Mouse (Mus musculus) liver, embryonic 14.5 days (tissue): ENCODE data around the gene Mcat. TPM values are rescaled to one million over a fixed set of nuclear protein-coding genes. Genes with fewer than 3 reads are reported as not detected.

Source experiments
- ATAC-seq: fragments of 200-750 bp; cut with Nextera tagmentation; 2 replicates; pipeline ENCODE4 v1.8.0; 2017; ENCODE audit warnings: moderate number of reproducible peaks, mild to moderate bottlenecking, moderate library complexity; ENCODE audit not compliant: insufficient read depth
- DNase-seq, 3 experiments: peaks; one replicate each; pipeline ENCODE4 v3.0.0-alpha.2; 2012 to 2013; ENCODE audit warnings: low read depth in 3 of 3, low spot score in 3 of 3
- H3K27ac ChIP-seq: fragments of 300-500 bp; sonication (generic); 2 replicates; pipeline ENCODE4 v1.5.1; 2014; ENCODE audit warnings: moderate library complexity, mild to moderate bottlenecking, control low read depth, inconsistent platforms
- H3K27me3 ChIP-seq: fragments of 300-500 bp; sonication (generic); 2 replicates; pipeline ENCODE4 v1.6.1; 2014; ENCODE audit warnings: mild to moderate bottlenecking, low read length, moderate library complexity; ENCODE audit not compliant: control insufficient read depth, insufficient read depth
- H3K36me3 ChIP-seq: fragments of 300-500 bp; sonication (generic); replicated peaks from 2 replicates; pipeline ENCODE4 v1.6.1; 2014; ENCODE audit warnings: low read depth; ENCODE audit not compliant: control insufficient read depth, insufficient read depth
- H3K4me1 ChIP-seq, 2 experiments: fragments of 200-500 bp in 1 of 2; fragments of 300-500 bp in 1 of 2; sonication (generic) in 1 of 2; replicated peaks; 2 replicates each; pipeline ENCODE4 v1.6.1; 2012 to 2014; ENCODE audit warnings: antibody characterized with exemption in 1 of 2, inconsistent platforms in 1 of 2, low read length in 1 of 2; ENCODE audit not compliant: control insufficient read depth in 2 of 2, insufficient read depth in 2 of 2
- H3K4me2 ChIP-seq: fragments of 300-500 bp; sonication (generic); 2 replicates; pipeline ENCODE4 v1.6.1; 2014; ENCODE audit warnings: low read depth, mild to moderate bottlenecking, control low read depth, moderate library complexity
- H3K4me3 ChIP-seq, 2 experiments: fragments of 200-500 bp in 1 of 2; fragments of 300-500 bp in 1 of 2; sonication (generic) in 1 of 2; 2 replicates each; pipeline ENCODE4 v1.5.1; 2012 to 2014; ENCODE audit warnings: low read depth in 2 of 2, low read length in 2 of 2, mild to moderate bottlenecking in 2 of 2, control low read depth in 1 of 2, inconsistent platforms in 1 of 2, moderate library complexity in 1 of 2; ENCODE audit not compliant: insufficient read depth in 1 of 2
- H3K9ac ChIP-seq: fragments of 300-500 bp; sonication (generic); replicated peaks from 2 replicates; pipeline ENCODE4 v1.6.1; 2014; ENCODE audit warnings: mild to moderate bottlenecking, control low read depth, moderate library complexity
- H3K9me3 ChIP-seq: fragments of 300-500 bp; sonication (generic); 2 replicates; pipeline ENCODE4 v1.6.1; 2016; ENCODE audit warnings: low read length, mixed read lengths; ENCODE audit not compliant: control insufficient read depth
- CTCF ChIP-seq: IDR thresholded peaks from 2 replicates; pipeline ENCODE4 v1.5.1; 2016; ENCODE audit warnings: antibody characterized with exemption, low read depth, control low read depth
- EP300 ChIP-seq: IDR thresholded peaks from 2 replicates; pipeline ENCODE4 v1.6.1; 2016; ENCODE audit warnings: antibody characterized with exemption, low read depth
- WGBS: fragments of 180-500 bp; shearing (Covaris S2); extraction: QIAGEN DNeasy Blood & Tissue Kit; methylation state at CpG from one replicate; pipeline ENCODE4 v1.1.7; 2014; ENCODE audit not compliant: insufficient replicate concordance; 5-methylcytosine and 5-hydroxymethylcytosine counted together
- polyA plus RNA-seq, 2 experiments: library from polyadenylated mRNA; depleted of rRNA in 1 of 2; stranded (reverse) in 1 of 2; unstranded in 1 of 2; fragments of >200 nt; fragmentation: Nextera tagmentation in 1 of 2; extraction: Ambion mirVana in 1 of 2; gene quantifications; 2 replicates each; pipeline versions ENCODE4 v1.2.1 to v1.2.3; 2012 to 2014

The Mcat gene
- polyA plus RNA-seq, 2 experiments, result 9.8 to 15.5 TPM

DNA sequence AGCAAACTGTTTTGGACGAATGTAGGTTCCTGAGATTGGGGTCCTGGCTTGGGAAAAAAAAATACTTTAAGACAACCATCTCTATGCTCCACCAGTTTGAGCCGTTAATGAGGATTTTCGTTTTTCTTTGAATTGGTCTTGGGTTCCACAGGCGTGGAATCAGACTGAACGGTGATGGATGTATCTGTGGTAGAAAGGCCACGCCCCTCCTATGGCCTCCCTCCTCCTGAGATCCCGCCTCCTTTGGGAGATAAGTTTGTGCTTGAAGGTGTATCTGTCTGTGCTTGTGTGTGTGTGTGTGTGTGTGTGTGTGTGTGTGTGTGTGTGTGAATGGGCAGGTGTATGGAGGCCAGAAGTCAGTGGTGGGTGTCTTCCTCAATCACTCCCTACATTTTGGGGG, 31.0 kb downstream of the Mcat start:
- DNase-seq, result no peak
- no peak for ATAC-seq
- no peak overlapping the region for H3K4me2 ChIP-seq
- peaks cover 28% of the 10 kb centered on the region for H3K27me3 ChIP-seq
- no peaks in the 10 kb centered on the region for H3K4me1 ChIP-seq
- no peak overlapping the region for H3K9ac ChIP-seq
- TF ChIP-seq CTCF, result no peak
- no peak for TF ChIP-seq EP300
- H3K27ac ChIP-seq, result no peak overlapping the region
- WGBS, result 55% methylated on average over 7 of the region's 7 CpGs
- no peaks in the 10 kb centered on the region for H3K36me3 ChIP-seq
- H3K9me3 ChIP-seq, result no peaks in the 10 kb centered on the region
- no peak overlapping the region for H3K4me3 ChIP-seq

DNA sequence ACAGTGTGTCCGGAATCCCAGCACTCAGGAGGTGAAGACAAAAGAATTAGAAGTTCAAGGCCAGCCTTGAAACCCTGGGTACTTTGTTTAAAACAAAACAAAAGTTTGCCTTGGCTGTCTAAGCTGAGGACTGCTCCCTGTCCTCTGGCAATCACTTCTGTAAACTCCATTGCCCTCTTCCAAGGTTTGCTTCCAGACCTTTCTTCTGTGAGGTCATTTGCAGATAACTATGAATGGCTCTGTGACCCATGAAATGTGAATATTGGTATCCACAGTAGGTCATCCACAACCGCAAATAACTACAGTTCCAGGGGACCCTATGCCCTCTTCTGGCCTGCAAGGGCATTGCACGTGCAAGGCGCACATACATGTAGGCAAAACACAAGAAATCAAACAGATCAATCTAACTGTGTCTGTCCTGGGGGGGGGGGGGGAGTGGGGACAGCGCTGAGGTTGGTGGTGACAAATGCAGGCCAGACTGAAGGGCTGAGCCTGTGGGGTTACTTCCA, 31.6 kb downstream of the Mcat start:
- 61% methylated on average over 5 of the region's 5 CpGs for WGBS
- ATAC-seq (no peak), DNase-seq (no peak)
- H3K4me1 ChIP-seq, result no peaks in the 10 kb centered on the region
- H3K27ac ChIP-seq, result no peak overlapping the region
- no peaks in the 10 kb centered on the region for H3K9me3 ChIP-seq
- H3K9ac ChIP-seq, result no peak overlapping the region
- no peak for TF ChIP-seq EP300
- TF ChIP-seq CTCF, result peak; percentile 74
- no peaks in the 10 kb centered on the region for H3K36me3 ChIP-seq
- H3K4me3 ChIP-seq, result no peak overlapping the region
- peaks cover 34% of the 10 kb centered on the region for H3K27me3 ChIP-seq
- H3K4me2 ChIP-seq, result no peak overlapping the region

DNA sequence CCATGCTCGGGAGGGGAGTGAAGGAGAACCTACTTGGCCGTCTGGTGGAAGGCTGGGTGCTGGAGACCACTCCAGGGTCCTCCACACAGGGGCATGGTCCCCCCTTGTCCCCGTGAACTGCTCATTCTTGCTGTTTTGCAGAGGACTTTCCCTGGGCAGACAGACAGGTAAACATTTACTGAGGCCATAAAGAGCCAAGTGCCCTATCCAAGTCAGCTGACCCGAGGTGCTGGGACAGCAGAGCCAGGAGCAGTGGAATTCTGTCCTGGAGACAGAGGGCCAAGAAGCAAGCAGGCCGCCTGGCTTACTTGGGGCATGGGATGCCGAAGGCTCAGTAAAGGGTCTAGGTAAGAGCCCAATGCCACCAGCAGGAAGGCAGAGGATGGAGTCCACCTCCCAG, 32.9 kb downstream of the Mcat start:
- H3K27ac ChIP-seq, result no peak overlapping the region
- WGBS, result 40% methylated on average over 6 of the region's 6 CpGs
- ATAC-seq, result no peak
- no peak overlapping the region for H3K9ac ChIP-seq
- no peaks in the 10 kb centered on the region for H3K36me3 ChIP-seq
- no peaks in the 10 kb centered on the region for H3K9me3 ChIP-seq
- DNase-seq, result no peak
- peaks cover 48% of the 10 kb centered on the region for H3K27me3 ChIP-seq
- H3K4me2 ChIP-seq, result no peak overlapping the region
- no peak overlapping the region for H3K4me3 ChIP-seq
- TF ChIP-seq EP300 (no peak), CTCF (no peak)
- no peaks in the 10 kb centered on the region; a peak in 1 of 4 replicates for H3K4me1 ChIP-seq

DNA sequence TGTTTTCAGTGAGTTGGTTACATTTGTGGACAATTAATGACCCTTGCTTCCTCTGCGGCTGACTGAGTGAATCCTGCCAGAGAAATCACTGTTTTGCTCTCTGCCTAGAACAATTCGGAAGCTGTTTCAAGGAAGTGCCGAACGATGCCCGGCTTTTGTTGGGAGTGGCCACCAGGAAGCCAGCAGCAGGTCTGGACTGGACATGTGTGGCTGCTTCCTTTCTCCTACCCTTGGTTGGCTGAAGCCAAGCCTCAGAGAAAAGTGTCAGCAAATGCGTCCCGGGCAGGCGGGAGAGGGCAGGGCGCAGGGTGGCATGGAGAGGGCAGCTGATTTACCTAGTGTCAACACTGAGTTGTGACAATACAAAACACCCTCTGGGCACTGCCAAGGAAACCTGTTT, 33.4 kb downstream of the Mcat start:
- H3K27me3 ChIP-seq, result peaks cover 52% of the 10 kb centered on the region
- no peak overlapping the region for H3K4me2 ChIP-seq
- no peaks in the 10 kb centered on the region for H3K36me3 ChIP-seq
- no peak for DNase-seq
- TF ChIP-seq EP300, result no peak
- no peak for TF ChIP-seq CTCF
- H3K27ac ChIP-seq, result no peak overlapping the region
- H3K4me3 ChIP-seq, result no peak overlapping the region
- H3K4me1 ChIP-seq, result no peaks in the 10 kb centered on the region; a peak in 1 of 4 replicates
- no peaks in the 10 kb centered on the region for H3K9me3 ChIP-seq
- no peak for ATAC-seq
- no peak overlapping the region for H3K9ac ChIP-seq
- WGBS, result 30% methylated on average over 9 of the region's 9 CpGs

DNA sequence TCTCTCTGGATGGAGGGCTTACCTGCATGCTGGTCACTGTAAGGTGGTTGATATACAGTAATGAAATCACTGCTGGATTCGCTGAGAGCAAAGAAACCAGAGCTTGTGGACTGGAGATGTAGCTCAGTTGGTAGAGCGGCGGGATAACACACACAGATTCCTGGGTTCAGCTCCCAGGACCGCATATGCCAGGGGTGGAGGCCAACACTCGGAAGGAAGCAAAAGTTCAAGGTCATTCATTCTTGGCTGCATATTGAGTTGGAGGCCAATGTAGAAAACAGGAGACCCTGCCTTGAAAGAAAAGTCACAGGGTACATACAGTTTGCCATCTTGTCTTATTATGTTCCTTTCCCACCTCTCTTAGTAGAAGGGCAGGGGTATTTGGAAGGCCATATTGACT, 33.8 kb downstream of the Mcat start:
- no peak overlapping the region for H3K9ac ChIP-seq
- no peak overlapping the region for H3K4me2 ChIP-seq
- ATAC-seq (no peak), DNase-seq (no peak)
- no peak overlapping the region for H3K27ac ChIP-seq
- H3K9me3 ChIP-seq, result no peaks in the 10 kb centered on the region
- WGBS, result 65% methylated on average over 5 of the region's 5 CpGs
- no peak for TF ChIP-seq EP300
- TF ChIP-seq CTCF, result no peak
- peaks cover 0 to under 1% of the 10 kb centered on the region in 2 experiments; a peak in 1 of 4 replicates for H3K4me1 ChIP-seq
- no peaks in the 10 kb centered on the region for H3K36me3 ChIP-seq
- H3K4me3 ChIP-seq, result no peak overlapping the region
- H3K27me3 ChIP-seq, result peaks cover 57% of the 10 kb centered on the region
